Mouse (Mus musculus): ENCODE results near the gene Mlkl.
"Not testable (repeated sequence)": the region's sequence is repeated elsewhere in the genome, so short reads cannot be mapped to it uniquely, and the experiment has no call there.

Gene Mlkl

GRCm38 (mm10) chr8:111337890-111338347 lies at the start of gene Mlkl:
Gene Mlkl, minus strand, starts transcription at chr8:111338177.
- no peak for DNase-seq

GRCm38 (mm10) chr8:111385915-111386314 lies 47.9 kb upstream of the Mlkl start:
- no peak for DNase-seq

GRCm38 (mm10) chr8:111384628-111385027 lies 46.7 kb upstream of the Mlkl start:
- no peak for DNase-seq

GRCm38 (mm10) chr8:111375192-111375591 lies 37.2 kb upstream of the Mlkl start:
- DNase-seq = peak; percentile 33

- DNase-seq = no peak
These were observed 31.7 kb upstream of the Mlkl start for GRCm38 (mm10) chr8:111369711-111370110.

- no peak for DNase-seq
These were observed 29.4 kb upstream of the Mlkl start for GRCm38 (mm10) chr8:111367350-111367749.

- DNase-seq = peak; percentile 10
These were observed 28.7 kb upstream of the Mlkl start for GRCm38 (mm10) chr8:111366610-111367234.

- peak; percentile 47 for DNase-seq
These were observed 25.5 kb upstream of the Mlkl start for GRCm38 (mm10) chr8:111363489-111363888.

- DNase-seq = no peak
These were observed 22.7 kb upstream of the Mlkl start for GRCm38 (mm10) chr8:111360579-111361209.

GRCm38 (mm10) chr8:111359936-111360335 lies 22.0 kb upstream of the Mlkl start:
- DNase-seq = no peak

GRCm38 (mm10) chr8:111358905-111359304 lies 20.9 kb upstream of the Mlkl start:
- DNase-seq = no peak

GRCm38 (mm10) chr8:111357433-111357832 lies 19.5 kb upstream of the Mlkl start:
- no peak for DNase-seq

GRCm38 (mm10) chr8:111353497-111353896 lies 15.5 kb upstream of the Mlkl start:
- peak; percentile 69 for DNase-seq

- DNase-seq = no peak
These were observed 14.3 kb upstream of the Mlkl start for GRCm38 (mm10) chr8:111352289-111352688.

GRCm38 (mm10) chr8:111350577-111350976 lies 12.6 kb upstream of the Mlkl start:
- DNase-seq = no peak

GRCm38 (mm10) chr8:111343225-111343624 lies 5.2 kb upstream of the Mlkl start:
- DNase-seq = peak; percentile 78

GRCm38 (mm10) chr8:111340186-111340585 lies 2.2 kb upstream of the Mlkl start:
- no peak for DNase-seq

- DNase-seq = no peak
These were observed 612 bp upstream of the Mlkl start for GRCm38 (mm10) chr8:111338370-111339208.

- no peak for DNase-seq
These were observed 577 bp downstream of the Mlkl start for GRCm38 (mm10) chr8:111337311-111337889.

- no peak for DNase-seq
These were observed 1.3 kb downstream of the Mlkl start for GRCm38 (mm10) chr8:111336692-111337091.

GRCm38 (mm10) chr8:111325222-111325790 lies 12.7 kb downstream of the Mlkl start:
- no peak for DNase-seq

- DNase-seq = no peak
These were observed 23.2 kb downstream of the Mlkl start for GRCm38 (mm10) chr8:111314729-111315128.

- DNase-seq = not testable (repeated sequence)
These were observed 24.0 kb downstream of the Mlkl start for GRCm38 (mm10) chr8:111313961-111314360.

Data from right cerebral cortex, adult 18-20 months (tissue).